Mouse (Mus musculus) frontal cortex, adult 2 months (tissue): Measurements from ENCODE around the gene Lgals1. TPM values are rescaled to one million over a fixed set of nuclear protein-coding genes. Genes with fewer than 3 reads are reported as not detected.
"Not testable (repeated sequence)": the region's sequence is repeated elsewhere in the genome, so short reads cannot be mapped to it uniquely, and the experiment has no call there.

Experiments
- DNase-seq, 2 experiments: peaks; one replicate each; pipeline ENCODE4 v3.0.0; 2022; ENCODE audit warnings: low spot score in 1 of 2; ENCODE audit errors: extremely low spot score in 1 of 2
- polyA plus RNA-seq: library from polyadenylated mRNA; depleted of rRNA; stranded (reverse); fragments of >200 nt; gene quantifications from 2 replicates; pipeline ENCODE4 v1.2.3, GENCODE M21; 2012; rRNA removed

The Lgals1 gene
- polyA plus RNA-seq, result 48.2 and 56.0 TPM in 2 replicates

GRCm38 (mm10) chr15:78926021-78926919 lies at the start of gene Lgals1:
Gene Lgals1 (plus strand): TSS chr15:78926725.
- DNase-seq, result peak in 1 of 2 experiments; percentile 55

- peak; percentile 94 to 98 for DNase-seq
Measured at GRCm38 (mm10) chr15:78876991-78877809, 49.3 kb upstream of the Lgals1 start, which contains the start of gene Gga1. Gene Gga1 (plus strand): TSS chr15:78877190.

GRCm38 (mm10) chr15:78877810-78878390 lies 48.6 kb upstream of the Lgals1 start:
- DNase-seq, result no peak

GRCm38 (mm10) chr15:78878792-78879516 lies 47.6 kb upstream of the Lgals1 start:
- not testable (repeated sequence) for DNase-seq

DNA sequence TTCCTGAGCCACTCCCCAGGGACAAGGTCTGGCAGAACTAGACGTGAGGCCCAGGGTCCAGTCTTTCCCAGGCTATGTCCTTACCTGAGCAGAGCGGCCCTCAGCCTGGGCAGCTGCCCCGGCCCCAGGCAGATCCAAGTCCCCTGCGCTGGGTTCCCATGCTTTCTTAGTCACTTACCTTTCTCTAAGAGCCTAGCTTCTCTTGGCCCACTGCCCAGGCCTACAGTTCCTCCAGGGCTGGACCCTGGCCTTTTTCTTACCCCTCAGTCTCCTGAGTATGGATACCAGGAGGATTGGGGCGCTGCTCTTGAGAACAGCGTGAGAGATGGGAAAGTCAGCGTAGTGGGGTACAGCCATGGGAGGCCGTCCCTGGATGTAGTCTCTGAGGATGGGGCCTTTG lies 46.1 kb upstream of the Lgals1 start:
- DNase-seq, result no peak

DNA sequence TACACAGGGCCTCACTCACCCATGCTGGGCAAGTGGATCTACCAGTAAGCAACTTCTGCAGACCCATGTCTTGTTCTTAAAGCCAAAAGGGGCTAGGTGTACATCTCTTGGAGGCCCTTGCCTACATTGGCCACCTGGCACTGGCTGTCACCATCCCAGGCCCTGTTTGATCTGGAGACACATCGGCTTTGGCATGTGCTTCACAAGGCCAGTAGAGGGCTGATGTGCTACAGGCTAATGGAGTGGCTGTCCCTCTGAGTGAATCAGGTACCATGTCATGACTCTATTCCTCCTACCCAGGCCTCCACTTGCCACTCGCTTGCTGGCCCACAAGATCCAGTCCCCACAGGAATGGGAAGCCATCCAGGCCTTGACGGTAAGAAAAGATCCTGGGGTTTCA lies 44.7 kb upstream of the Lgals1 start:
- no peak for DNase-seq

DNA sequence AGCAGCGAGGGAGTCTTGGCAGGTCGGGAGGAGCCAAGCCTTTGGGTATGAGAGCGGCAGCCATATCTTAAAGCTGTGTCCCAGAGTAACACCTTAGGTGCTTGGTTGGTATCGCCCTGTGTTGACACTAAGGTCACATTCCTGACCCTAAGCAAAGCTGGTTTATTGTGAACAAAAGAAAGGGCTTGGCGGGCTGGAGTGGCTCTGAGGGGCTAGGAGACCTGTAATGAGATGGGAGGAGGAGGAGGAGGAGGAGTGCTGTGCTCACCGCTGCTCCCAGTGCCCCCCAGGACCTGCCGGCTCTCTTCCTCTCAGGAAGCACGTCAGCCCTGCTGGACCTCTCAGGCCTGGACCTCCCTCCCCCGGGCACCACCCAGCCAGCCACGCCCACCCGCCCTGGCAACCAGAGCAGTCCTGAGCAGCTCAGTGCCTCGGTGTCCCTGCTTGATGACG lies 37.1 kb upstream of the Lgals1 start:
- no peak for DNase-seq

- DNase-seq, result no peak
Measured at GRCm38 (mm10) chr15:78892440-78892839, 34.1 kb upstream of the Lgals1 start.

GRCm38 (mm10) chr15:78894726-78895125 lies 31.8 kb upstream of the Lgals1 start:
- no peak for DNase-seq

GRCm38 (mm10) chr15:78895741-78896140 lies 30.8 kb upstream of the Lgals1 start:
- DNase-seq, result no peak

- DNase-seq, result no peak
Measured at GRCm38 (mm10) chr15:78896149-78896548, 30.4 kb upstream of the Lgals1 start.

DNA sequence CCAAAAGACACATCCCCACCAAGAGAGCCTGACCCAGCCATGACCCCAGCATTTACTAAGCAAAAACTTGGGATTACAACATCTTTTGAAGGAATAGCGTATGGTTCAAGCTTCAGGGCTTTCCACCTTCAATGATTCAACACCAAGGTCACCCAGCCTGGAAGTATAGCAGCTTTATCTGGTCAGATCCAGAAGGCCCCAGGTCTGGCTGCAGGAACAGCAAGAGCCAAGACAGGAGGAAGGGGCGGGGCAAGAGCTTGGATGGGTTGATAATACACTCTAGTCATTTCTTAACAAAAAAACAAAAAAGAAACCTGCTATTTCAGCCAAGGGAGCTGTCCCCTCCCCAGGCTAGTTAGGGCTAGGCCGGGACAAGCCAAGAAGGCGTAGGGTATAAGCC lies 29.0 kb upstream of the Lgals1 start:
- no peak for DNase-seq

DNA sequence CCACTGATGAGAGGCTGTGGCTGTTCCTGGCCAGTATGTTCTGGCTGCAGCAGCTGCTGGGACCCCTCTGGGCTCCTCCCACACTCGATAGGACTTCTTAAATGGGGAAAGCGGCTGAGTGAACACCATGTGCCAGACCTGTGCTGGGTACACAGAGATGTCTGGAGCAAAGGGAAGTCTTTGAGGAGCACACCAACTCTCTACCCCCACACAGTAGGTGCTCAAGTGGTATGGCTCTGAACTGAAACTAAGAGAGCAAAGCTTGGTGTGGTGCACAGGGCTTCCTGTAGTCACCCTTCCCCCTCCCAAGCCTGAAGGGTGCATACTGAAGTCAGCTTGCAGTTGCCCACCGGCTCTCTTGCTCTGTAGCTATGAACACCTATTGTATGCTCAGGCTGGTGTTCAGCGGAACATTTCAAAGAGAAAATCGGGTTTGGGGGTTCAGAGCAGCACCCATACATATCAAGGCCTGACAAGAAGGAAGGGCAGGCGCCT lies 28.0 kb upstream of the Lgals1 start:
- no peak for DNase-seq

DNA sequence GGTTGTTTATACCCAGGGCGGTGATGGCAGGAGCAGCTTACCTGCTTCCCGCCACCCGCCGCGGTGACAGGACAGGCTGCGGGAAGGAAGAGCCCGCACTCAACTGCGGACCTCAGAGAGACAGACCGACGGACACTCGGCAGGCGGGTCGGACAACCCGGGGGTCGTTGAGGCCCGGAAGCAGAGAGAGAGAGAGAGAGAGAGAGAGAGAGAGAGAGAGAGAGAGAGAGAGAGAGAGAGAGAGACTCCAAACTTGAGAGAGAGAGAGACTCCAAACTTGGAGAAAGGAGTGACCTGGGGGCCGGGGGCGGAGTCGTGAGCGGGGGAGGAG lies 27.2 kb upstream of the Lgals1 start, which contains the start of gene Gm49510:
Gene Gm49510, plus strand, starts transcription at position 259 of the 331 bp plus-strand sequence.
- DNase-seq, result no peak

DNA sequence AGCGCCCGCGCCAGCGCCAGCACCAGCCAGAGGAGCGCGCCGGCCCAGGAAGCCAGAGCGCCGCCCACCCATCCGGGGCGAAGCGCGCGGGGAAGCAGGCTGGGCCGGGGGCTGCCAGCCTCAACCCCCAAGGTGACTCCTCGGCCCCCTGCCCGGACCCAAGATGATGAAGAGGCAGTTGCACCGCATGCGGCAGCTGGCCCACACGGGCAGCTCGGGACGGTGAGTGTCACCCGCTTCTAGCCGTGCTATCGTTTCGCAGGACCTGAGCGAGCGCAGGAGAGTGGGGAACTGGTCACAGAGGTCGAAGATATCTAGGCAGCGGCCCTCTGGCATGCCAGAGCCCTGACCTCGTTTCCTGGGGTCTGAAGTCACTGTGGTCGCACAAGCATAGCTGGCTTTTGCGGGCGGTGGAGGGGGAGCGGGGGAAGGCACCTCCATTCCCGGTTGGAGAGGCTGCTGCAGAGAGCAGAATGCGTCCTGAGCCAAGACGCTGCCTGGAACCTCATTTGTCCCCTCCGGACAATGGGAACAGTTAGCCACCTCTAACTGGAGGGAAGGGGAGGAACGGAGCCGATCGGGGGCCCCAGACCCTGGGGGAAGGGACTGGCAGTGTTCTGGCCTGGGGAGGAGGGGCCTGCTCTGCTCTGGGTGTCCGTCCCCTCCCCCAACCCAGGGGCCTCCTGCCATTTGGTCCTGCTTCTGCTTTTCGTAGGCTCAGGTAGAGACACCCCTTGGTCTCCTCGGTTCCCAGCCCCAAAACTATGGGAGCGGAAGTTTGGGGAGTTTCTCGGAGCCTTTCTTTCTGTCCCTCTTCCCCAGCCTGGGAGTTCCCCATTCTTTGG lies 26.6 kb upstream of the Lgals1 start, which contains the start of gene Sh3bp1:
Gene Sh3bp1, plus strand, starts transcription at position 29 of the 845 bp plus-strand sequence.
- no peak for DNase-seq

DNA sequence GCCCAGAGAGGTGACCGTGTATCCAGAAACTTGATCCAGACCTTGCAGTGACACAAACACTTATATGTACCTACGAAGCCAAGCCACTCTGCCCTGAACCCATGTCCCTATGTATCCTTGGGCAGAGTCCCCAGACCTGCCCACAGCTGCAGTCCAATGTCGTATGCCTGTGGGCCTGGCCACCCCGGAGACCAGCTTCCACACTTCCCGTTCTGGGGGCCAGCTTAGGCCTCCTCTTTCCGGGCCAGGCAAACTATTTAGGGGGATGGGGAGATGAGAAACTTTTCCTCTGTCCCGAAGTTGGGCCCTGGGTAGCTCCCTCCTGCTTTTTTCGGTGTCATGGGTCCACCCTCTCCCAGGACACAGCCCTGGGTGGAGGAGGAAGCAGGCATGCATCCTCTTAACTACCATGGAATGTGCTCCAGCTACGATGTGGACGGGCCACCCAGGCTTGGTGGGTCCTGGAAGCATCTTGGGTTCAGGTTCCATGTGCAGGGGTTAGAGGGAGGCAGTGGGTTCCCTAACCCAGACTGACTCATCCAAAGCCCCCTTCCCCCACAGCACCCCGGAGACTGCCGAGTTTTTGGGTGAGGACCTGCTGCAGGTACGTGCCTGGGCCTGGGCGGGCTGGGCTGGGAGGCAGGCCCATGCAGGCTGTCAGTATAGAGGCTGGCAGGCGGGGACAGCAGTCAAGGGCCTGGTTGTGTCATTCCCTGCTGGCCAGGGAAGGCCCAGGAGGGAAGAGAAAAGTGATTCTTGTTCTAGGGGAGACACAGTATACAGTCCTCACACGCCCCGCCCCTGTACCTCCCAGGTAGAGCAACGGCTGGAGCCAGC lies 25.7 kb upstream of the Lgals1 start:
- no peak for DNase-seq

- DNase-seq, result no peak
Measured at GRCm38 (mm10) chr15:78901422-78901789, 25.1 kb upstream of the Lgals1 start.

- DNase-seq, result peak in 1 of 2 experiments; percentile 94
Measured at GRCm38 (mm10) chr15:78903243-78903642, 23.3 kb upstream of the Lgals1 start.
